Mouse (Mus musculus): Measurements from ENCODE around the gene Atad2b.

DNA sequence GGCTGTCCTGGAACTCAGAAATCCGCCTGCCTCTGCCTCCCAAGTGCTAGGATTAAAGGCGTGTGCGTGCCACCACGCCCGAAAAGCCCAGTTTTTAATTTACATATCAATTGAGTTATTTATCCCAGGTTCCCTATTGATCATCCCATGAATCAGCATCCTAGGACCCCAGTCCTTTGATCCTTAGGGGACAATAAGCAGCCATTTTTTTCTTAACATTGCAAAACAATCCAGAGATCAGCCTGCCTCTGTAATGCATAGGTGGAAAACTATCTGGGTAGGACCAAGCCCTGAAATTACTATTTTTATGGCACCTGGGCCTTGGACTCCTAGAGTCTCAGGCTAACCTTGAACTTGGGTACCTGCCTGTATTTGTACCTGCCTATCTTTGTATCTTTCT lies 19.1 kb upstream of the Atad2b start:
- no peak for TF ChIP-seq CTCF (conservative IDR thresholded peaks at IDR 0.05; ENCODE audit: insufficient read depth, insufficient read length, low read depth, low read length)
- no peak for TF ChIP-seq POLR2A (IDR thresholded peaks at IDR 0.05; ENCODE audit: low read depth, low read length)

Measured in kidney, adult 2 months (tissue).